Mouse (Mus musculus) hematopoietic stem cell, adult 5-6 weeks (primary cell): ENCODE data around the gene Fam69a. TPM values are rescaled to one million over a fixed set of nuclear protein-coding genes. Genes with fewer than 3 reads are reported as not detected.

Experiments
- ATAC-seq, 2 experiments: fragments of 125-278 bp in 1 of 2; replicated peaks in 1 of 2; 2 replicates each; pipeline ENCODE4 v1.8.0; 2016 to 2017; ENCODE audit warnings: inconsistent platforms in 2 of 2, mild to moderate bottlenecking in 2 of 2, moderate number of reproducible peaks in 2 of 2, low read depth in 1 of 2, moderate TSS enrichment in 1 of 2; ENCODE audit not compliant: low FRiP score in 2 of 2, poor library complexity in 2 of 2, severe bottlenecking in 2 of 2, insufficient read depth in 1 of 2, low TSS enrichment in 1 of 2
- total RNA-seq: library from RNA; stranded (forward); fragments of 172-1452, 232-1000 nt; gene quantifications from 2 replicates; pipeline ENCODE4 v1.2.3, GENCODE M21; 2017

The Fam69a gene
- total RNA-seq, 1 experiment from 2014 or later = 7.1 TPM

DNA sequence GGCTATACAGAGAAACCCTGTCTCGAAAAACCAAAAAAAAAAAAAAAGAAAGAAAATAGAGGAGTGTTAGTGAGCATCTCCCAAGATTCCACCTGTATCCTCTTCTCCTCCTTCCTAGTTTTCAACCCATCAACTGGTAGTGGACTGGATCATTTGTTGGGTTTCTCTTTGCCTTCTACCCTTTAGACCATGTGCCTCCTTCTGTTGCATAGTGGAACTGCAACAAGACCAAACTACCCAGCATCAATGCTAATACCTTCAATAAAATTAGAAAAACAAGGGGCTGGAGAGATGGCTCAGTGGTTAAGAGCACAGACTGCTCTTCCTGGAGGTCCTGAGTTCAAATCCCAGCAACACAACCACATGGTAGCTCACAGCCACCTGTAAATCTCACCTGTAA, 95.4 kb downstream of the Fam69a start:
- ATAC-seq = peak; percentile 46 to 62; a peak in 2 of 4 replicates

- ATAC-seq = no peak
Observed at GRCm38 (mm10) chr5:107889994-107890888, 96.6 kb downstream of the Fam69a start.

DNA sequence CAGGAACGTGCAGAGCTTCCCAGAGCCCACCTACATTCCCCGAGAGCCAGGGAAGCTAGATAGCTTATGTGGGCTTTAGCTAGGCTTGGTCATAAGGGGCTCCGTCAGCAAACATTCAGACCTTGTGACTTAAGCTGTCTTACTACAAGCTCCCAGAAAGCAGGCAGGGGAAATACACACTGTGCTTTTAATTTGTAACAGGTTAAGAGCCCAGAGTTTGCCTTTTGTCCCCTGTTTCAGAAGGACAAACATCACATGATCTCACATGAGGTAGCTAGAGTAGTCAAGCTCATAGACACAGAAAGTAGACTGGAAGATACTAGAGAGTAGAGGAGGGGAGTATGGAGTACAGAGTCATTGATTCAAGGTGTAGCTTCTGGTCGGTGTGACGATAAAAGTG, 106.2 kb downstream of the Fam69a start:
- ATAC-seq = no peak

GRCm38 (mm10) chr5:107877053-107877452, 109.8 kb downstream of the Fam69a start:
- no peak for ATAC-seq

DNA sequence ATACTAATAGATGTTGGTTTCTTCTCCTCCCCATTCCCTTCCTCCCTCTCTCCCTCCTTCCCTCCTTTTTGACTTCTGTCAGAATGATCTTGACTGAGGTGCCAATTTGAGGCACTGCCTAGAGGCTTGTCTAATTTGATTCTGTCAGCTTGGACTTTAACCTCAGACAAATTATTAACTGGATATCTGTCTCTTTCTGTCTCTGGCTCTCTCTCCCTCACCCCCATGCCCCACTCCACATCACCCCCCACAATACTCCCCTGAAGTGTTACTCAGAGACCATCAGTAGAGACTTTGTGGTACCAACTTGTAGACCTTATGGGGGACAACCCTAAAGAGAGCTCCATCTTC, 111.6 kb downstream of the Fam69a start:
- ATAC-seq = no peak

DNA sequence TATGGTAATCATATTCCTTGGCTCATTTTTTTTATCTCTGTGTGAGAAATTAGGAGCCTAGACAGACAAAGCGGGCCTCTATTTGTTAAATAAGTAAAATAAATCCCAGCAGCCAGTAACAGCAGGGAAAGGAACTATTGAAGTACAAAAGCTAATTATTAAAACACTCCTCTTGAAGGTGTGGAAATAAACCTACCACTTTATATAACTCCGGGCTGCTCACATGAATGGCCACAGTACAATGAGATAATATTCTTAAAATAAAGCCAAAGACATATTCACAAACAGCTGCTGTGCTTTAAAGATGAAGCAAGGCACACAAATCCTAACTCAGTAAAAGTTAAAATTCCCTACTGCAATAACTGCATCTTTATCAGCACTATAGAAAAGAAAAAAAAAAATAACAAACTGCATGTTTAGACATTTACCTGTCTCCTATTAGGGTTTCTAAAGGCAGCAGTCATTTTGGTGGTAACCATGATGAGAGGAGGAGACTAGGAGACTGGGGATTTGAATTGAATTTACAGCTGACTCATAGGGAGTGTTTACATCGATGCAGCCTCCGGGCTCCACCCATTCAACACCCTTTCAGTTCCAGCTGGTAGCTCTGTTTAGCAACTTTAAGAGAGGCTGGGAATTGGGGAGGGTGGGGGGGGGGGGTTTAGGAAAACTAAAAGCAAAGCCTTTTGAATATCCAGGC, 112.2 kb downstream of the Fam69a start, which contains the start of gene Evi5:
Gene Evi5, minus strand, starts transcription at position 547 of the 700 bp plus-strand sequence.
- no peak for ATAC-seq

GRCm38 (mm10) chr5:107873886-107874302, 113.0 kb downstream of the Fam69a start:
- no peak for ATAC-seq

DNA sequence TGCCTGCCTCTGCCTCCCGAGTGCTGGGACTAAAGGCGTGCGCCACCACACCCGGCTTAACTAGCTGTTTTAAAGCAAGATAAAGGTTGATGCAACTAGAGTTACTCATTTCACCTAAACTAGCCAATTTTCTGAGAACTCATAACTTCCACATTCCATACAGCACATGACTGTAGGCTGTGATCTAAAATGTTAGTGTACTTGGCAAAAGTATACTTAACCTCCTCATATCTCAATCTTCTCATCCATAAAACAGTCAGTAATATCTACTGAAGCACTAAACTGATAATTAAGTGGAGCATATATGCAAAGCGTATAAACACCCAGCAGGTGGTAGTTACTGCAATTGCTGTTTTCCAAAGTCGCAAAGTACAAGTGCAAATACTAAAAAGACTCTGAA, 113.6 kb downstream of the Fam69a start:
- no peak for ATAC-seq

DNA sequence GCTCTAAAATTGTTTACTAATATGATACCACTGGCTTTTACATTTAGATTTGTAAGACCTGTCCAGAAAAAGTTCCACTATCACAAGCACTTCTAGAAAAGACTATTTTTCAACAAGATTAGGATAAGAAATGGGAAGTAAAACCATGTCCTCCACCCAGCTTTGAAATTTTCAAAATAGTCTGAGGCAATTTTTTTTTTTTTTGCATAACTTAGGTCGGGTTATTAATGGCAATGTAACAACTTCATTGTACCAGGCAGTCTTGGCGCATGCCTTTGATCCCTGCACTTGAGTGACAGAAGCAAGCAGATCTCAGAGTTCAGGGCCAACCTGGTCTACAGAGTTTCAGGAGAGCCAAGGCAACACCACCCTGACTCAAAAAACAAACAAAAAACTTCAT, 117.2 kb downstream of the Fam69a start:
- ATAC-seq = no peak; a peak in 1 of 4 replicates

DNA sequence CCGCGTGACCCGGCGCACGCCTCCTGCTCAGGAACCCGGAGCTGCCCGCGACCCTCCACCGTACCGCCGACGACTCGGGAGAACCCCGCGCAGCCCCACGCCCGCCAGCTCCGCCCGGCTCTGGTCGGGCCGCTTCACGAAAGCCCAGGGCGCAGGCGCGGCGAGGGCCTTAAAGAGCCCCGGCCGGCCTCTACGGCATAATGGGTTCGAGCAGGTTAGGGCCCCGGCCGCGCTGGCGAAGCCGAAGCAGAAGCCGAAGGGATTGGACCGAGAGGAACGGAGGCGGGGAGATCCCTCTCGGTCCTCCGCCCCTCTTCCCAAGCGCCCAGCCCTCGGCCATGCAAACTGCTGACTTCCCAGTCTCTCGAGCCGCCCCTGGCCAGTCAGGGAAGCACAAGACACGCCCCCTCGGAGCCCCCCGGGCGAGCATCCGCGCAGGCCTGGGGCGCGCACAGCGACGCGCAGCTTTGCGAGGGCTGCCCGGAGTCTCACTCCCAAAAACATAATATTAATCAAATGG, 117.9 kb downstream of the Fam69a start:
- ATAC-seq = peak; percentile 58 to 68

- ATAC-seq = peak; percentile 47 to 82
Observed at GRCm38 (mm10) chr5:107867970-107868904, 118.6 kb downstream of the Fam69a start.

GRCm38 (mm10) chr5:107866127-107867126, 120.5 kb downstream of the Fam69a start:
- peak; percentile 31 to 59; a peak in 2 of 4 replicates for ATAC-seq

DNA sequence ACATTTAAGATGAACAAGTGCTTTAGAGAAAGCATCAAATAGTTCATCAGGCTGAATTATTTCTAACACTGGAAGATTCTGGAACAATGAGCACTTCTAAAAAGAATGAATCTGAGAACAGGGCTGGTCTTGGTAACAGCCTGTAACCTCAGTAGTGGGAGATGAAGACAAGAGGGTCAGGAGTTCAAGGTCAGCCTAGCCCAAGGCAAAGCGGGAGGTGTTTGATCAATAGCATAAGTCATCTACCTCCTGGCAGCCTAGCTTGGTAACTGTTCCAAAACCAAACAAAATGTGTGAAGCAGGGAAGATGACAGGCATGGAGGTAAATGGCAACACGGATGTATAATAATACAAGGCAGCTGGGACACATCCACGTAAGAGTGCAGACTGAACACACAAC, 122.9 kb downstream of the Fam69a start:
- no peak for ATAC-seq

GRCm38 (mm10) chr5:107858963-107859362, 127.9 kb downstream of the Fam69a start:
- peak; percentile 39 to 46; a peak in 1 of 4 replicates for ATAC-seq
